Mouse (Mus musculus) hindbrain, embryonic 11.5 days (tissue): ENCODE measurements at regions not wholly inside any gene's neighbourhood (a gene's known extent, or its start where the extent isn't known, plus 50 kb on each side); places are given as distances from the start of the nearest gene placed in this dataset.

Source experiments
- ATAC-seq: fragments of 200-750 bp; cut with Nextera tagmentation; 2 replicates; pipeline ENCODE4 v1.8.0; 2017; ENCODE audit warnings: mild to moderate bottlenecking, moderate TSS enrichment, moderate library complexity; ENCODE audit not compliant: low FRiP score
- DNase-seq: peaks from one replicate; pipeline ENCODE4 v3.0.0-alpha.2; 2015; ENCODE audit warnings: low spot score
- H3K27ac ChIP-seq: fragments of 300-500 bp; sonication (generic); 2 replicates; pipeline ENCODE4 v1.5.1; 2014; ENCODE audit warnings: mild to moderate bottlenecking, low read depth, low read length
- H3K27me3 ChIP-seq: fragments of 300-500 bp; sonication (generic); 2 replicates; pipeline ENCODE4 v1.6.1; 2014; ENCODE audit warnings: mild to moderate bottlenecking, low read length, moderate library complexity, mixed read lengths; ENCODE audit not compliant: control insufficient read depth, insufficient read depth
- H3K36me3 ChIP-seq: fragments of 300-500 bp; sonication (generic); 2 replicates; pipeline ENCODE4 v1.6.1; 2014; ENCODE audit warnings: mild to moderate bottlenecking, low read length, moderate library complexity, mixed read lengths; ENCODE audit not compliant: control insufficient read depth, insufficient read depth
- H3K4me1 ChIP-seq: fragments of 300-500 bp; sonication (generic); replicated peaks from 2 replicates; pipeline ENCODE4 v1.6.1; 2014; ENCODE audit warnings: low read length, mixed read lengths; ENCODE audit not compliant: control insufficient read depth, insufficient read depth
- H3K4me2 ChIP-seq: fragments of 300-500 bp; sonication (generic); replicated peaks from 2 replicates; pipeline ENCODE4 v1.6.1; 2014; ENCODE audit warnings: mild to moderate bottlenecking, low read depth, low read length
- H3K4me3 ChIP-seq: fragments of 300-500 bp; sonication (generic); 2 replicates; pipeline ENCODE4 v1.5.1; 2014; ENCODE audit warnings: low read depth, low read length
- H3K9ac ChIP-seq: fragments of 300-500 bp; sonication (generic); 2 replicates; pipeline ENCODE4 v1.6.1; 2014; ENCODE audit warnings: low read depth, low read length
- H3K9me3 ChIP-seq: fragments of 300-500 bp; sonication (generic); 2 replicates; pipeline ENCODE4 v1.6.1; 2016; ENCODE audit warnings: low read length; ENCODE audit not compliant: control insufficient read depth
- WGBS: fragments of 180-500 bp; shearing (Covaris S2); extraction: QIAGEN DNeasy Blood & Tissue Kit; methylation state at CpG from one replicate; pipeline ENCODE4 v1.1.7; 2014; 5-methylcytosine and 5-hydroxymethylcytosine counted together

DNA sequence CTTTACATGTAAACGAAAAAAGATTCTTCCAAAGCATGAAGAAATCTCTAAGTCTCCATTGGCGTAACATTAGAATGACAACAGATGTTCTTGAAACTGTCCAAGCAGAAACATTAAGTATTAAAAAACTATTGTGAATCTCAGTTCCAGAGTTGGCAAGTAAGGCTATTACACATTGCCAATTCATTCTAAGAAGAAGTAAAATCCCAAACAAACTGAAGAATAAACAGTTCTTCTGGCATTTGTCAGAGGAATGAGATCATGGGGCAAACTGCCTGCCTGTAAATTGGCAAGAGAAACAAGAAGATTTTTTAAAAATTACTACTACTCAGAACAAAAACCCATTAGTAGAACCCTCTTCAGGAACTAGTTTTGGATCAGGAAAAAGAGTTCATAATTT is 680.1 kb downstream of the Nova1 start:
- Histone ChIP-seq H3K4me1 (no peaks in the 10 kb centered on the region), H3K27ac (no peak overlapping the region), H3K27me3 (no peaks in the 10 kb centered on the region), H3K4me2 (no peak overlapping the region), H3K4me3 (no peak overlapping the region), H3K9me3 (no peaks in the 10 kb centered on the region), H3K9ac (no peak overlapping the region), H3K36me3 (no peaks in the 10 kb centered on the region)
- 88% methylated on average over 2 of the region's 2 CpGs for WGBS
- ATAC-seq (no peak), DNase-seq (no peak)

DNA sequence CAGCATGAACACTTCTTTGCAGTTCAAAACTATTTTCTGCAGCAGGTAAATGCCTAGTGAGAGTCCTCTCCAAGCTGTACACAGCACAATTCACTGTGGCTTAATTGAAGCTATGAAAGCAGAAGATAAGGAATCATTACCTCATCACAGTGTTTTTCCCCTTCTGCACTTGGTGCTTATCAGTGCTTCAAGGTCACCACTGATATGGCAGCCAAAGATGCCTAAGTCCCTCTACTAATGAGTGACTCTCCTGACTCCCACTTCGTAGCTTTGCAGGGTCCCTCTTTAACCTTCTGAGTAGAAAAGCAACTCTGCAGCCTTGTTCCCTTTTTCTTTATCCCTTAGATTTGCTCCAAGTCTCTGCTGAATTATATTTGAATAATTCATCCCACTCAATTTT is 692.9 kb downstream of the Nova1 start:
- WGBS = 86% methylated on average over 1 of the region's 1 CpGs

GRCm38 (mm10) chr12:46111352-46111751 is 707.4 kb downstream of the Nova1 start:
- no peak overlapping the region for H3K4me3 ChIP-seq
- H3K9me3 ChIP-seq = no peaks in the 10 kb centered on the region
- no peak overlapping the region for H3K4me2 ChIP-seq
- H3K4me1 ChIP-seq = no peaks in the 10 kb centered on the region
- no peak overlapping the region for H3K9ac ChIP-seq
- no peak for DNase-seq
- 90% methylated on average over 4 of the region's 4 CpGs for WGBS
- no peak overlapping the region for H3K27ac ChIP-seq
- no peaks in the 10 kb centered on the region for H3K36me3 ChIP-seq
- H3K27me3 ChIP-seq = no peaks in the 10 kb centered on the region
- ATAC-seq = no peak

More for the DNA sequence above, 692.9 kb downstream of the Nova1 start:
- DNase-seq (no peak), ATAC-seq (no peak)
- no peaks in the 10 kb centered on the region for H3K27me3 ChIP-seq
- no peaks in the 10 kb centered on the region for H3K4me1 ChIP-seq
- H3K4me3 ChIP-seq = no peak overlapping the region
- H3K4me2 ChIP-seq = no peak overlapping the region
- H3K9me3 ChIP-seq = no peaks in the 10 kb centered on the region
- H3K36me3 ChIP-seq = no peaks in the 10 kb centered on the region
- no peak overlapping the region for H3K27ac ChIP-seq
- H3K9ac ChIP-seq = no peak overlapping the region

DNA sequence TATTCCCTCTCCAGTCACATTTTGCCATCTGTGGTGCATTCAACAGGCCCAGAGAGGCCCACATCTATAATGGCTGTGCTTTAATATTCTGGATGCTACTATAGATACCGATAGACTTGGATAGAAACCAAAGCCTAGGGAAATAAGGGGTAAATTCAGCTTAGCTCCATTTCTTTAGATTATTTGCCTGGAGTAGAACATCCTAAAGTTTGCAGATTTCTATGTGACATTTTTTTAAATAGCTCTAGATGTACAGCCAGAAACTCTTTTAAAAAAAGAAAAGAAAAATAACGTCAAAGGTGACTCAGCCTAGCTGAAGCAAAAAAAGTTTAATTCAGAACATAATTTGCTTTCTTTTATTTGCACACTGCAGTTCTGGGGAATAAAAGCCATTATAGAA is 735.4 kb downstream of the Nova1 start:
- H3K36me3 ChIP-seq = no peaks in the 10 kb centered on the region
- H3K27me3 ChIP-seq = no peaks in the 10 kb centered on the region
- DNase-seq (no peak), ATAC-seq (no peak)
- 86% methylated on average over 2 of the region's 2 CpGs for WGBS
- no peak overlapping the region for H3K9ac ChIP-seq
- H3K4me3 ChIP-seq = no peak overlapping the region
- H3K9me3 ChIP-seq = no peaks in the 10 kb centered on the region
- H3K27ac ChIP-seq = no peak overlapping the region
- no peak overlapping the region for H3K4me2 ChIP-seq
- H3K4me1 ChIP-seq = no peaks in the 10 kb centered on the region

DNA sequence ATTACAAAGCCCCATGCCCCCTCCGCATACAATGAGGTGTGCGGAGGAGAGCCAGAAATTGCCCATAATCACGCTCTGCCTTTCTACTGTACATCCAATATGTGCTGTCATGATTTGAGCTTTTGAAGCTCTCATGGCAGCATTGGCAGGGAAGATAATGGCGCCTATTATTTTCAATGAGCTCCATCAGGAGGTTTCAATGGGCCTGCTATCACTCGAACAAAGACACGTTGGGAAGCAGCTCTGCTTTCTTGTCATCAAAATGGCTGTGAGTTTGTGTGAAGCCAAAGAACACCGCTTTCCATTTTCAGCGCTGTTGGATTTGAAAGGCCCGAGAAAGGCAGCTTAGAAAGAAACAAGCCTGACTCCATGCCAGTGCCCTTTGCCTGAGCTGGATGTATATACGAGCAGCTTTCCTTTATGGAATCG is 742.9 kb downstream of the Nova1 start:
- ATAC-seq (0 out of 2 replicates have a peak, but pooled peaks have one; percentile 40), DNase-seq (peak; percentile 6)
- Histone ChIP-seq H3K27me3 (no peaks in the 10 kb centered on the region), H3K27ac (0 out of 2 replicates have a peak overlapping the region, but pooled peaks have one; percentile 10), H3K4me3 (no peak overlapping the region), H3K4me1 (no peaks in the 10 kb centered on the region), H3K36me3 (no peaks in the 10 kb centered on the region), H3K4me2 (no peak overlapping the region), H3K9ac (no peak overlapping the region), H3K9me3 (no peaks in the 10 kb centered on the region)
- WGBS = 83% methylated on average over 11 of the region's 11 CpGs

GRCm38 (mm10) chr12:46075355-46075754 is 743.4 kb downstream of the Nova1 start:
- Histone ChIP-seq H3K4me1 (no peaks in the 10 kb centered on the region), H3K9me3 (no peaks in the 10 kb centered on the region), H3K9ac (no peak overlapping the region), H3K36me3 (no peaks in the 10 kb centered on the region), H3K4me3 (no peak overlapping the region), H3K27ac (no peak overlapping the region), H3K27me3 (no peaks in the 10 kb centered on the region), H3K4me2 (no peak overlapping the region)
- ATAC-seq (no peak), DNase-seq (no peak)
- WGBS = 92% methylated on average over 5 of the region's 5 CpGs

GRCm38 (mm10) chr12:46066896-46067295 is 751.8 kb downstream of the Nova1 start:
- Histone ChIP-seq H3K9me3 (no peaks in the 10 kb centered on the region), H3K9ac (no peak overlapping the region), H3K4me1 (no peaks in the 10 kb centered on the region), H3K36me3 (no peaks in the 10 kb centered on the region), H3K4me3 (no peak overlapping the region), H3K4me2 (no peak overlapping the region), H3K27ac (no peak overlapping the region), H3K27me3 (no peaks in the 10 kb centered on the region)
- DNase-seq (no peak), ATAC-seq (no peak)
- WGBS = 98% methylated on average over 2 of the region's 2 CpGs

- ATAC-seq (no peak), DNase-seq (no peak)
- H3K27ac ChIP-seq = no peak overlapping the region
- H3K9ac ChIP-seq = no peak overlapping the region
- H3K4me1 ChIP-seq = no peaks in the 10 kb centered on the region
- H3K36me3 ChIP-seq = no peaks in the 10 kb centered on the region
- no peak overlapping the region for H3K4me2 ChIP-seq
- no peak overlapping the region for H3K4me3 ChIP-seq
- H3K27me3 ChIP-seq = no peaks in the 10 kb centered on the region
- no peaks in the 10 kb centered on the region for H3K9me3 ChIP-seq
Observed at GRCm38 (mm10) chr12:46040626-46041025, 778.1 kb downstream of the Nova1 start.

- Histone ChIP-seq H3K27me3 (no peaks in the 10 kb centered on the region), H3K4me2 (no peak overlapping the region), H3K27ac (no peak overlapping the region), H3K9ac (no peak overlapping the region), H3K36me3 (no peaks in the 10 kb centered on the region), H3K4me1 (no peaks in the 10 kb centered on the region), H3K9me3 (no peaks in the 10 kb centered on the region), H3K4me3 (no peak overlapping the region)
- 60% methylated on average over 1 of the region's 1 CpGs for WGBS
- no peak for DNase-seq
- no peak for ATAC-seq
Observed at GRCm38 (mm10) chr12:46040216-46040615, 778.5 kb downstream of the Nova1 start.
